Mouse (Mus musculus): ENCODE results near the gene Igsf3.
"Not testable (repeated sequence)": the region's sequence is repeated elsewhere in the genome, so short reads cannot be mapped to it uniquely, and the experiment has no call there.

Gene Igsf3

DNA sequence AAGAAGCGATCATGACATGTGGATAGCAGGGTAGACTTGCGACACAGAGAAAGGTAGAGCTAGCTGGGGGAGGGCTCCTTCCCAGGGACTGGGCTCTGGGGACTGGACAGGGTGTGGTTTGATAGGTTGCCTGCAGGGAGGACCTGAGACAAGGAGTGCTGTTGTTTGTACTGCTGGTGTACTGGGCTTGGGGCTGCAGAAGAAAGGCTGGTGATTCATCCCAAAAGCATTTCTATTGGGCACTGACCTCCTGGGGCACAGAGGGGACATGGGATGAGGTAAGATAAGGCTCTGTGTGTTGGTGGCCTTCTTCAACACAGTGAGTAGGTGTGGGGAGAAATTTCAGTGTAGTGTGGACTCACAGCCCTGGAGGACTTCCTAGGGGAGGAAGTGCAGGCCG is 29.2 kb downstream of the Igsf3 start:
- DNase-seq = no peak

DNA sequence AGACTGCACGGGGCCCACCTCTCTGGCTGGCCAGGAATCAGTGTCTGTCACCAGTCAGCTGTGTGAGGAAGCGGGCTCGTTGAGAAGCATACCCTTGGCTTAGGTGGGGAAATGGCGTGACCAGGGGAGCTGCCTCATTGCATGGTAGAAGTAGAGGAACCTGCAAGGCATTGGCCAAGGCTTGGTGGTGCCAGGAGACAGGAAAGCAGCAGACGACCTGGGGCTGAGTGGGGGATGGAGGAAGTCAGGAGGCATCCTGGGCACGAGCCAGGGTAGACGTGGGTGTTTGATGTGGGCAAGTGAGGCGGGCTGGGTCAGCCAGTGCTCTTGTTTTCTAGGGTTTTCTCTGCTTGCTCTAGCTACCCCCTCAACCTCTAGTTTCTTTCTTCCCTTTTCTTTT is 30.7 kb downstream of the Igsf3 start:
- no peak for DNase-seq

DNA sequence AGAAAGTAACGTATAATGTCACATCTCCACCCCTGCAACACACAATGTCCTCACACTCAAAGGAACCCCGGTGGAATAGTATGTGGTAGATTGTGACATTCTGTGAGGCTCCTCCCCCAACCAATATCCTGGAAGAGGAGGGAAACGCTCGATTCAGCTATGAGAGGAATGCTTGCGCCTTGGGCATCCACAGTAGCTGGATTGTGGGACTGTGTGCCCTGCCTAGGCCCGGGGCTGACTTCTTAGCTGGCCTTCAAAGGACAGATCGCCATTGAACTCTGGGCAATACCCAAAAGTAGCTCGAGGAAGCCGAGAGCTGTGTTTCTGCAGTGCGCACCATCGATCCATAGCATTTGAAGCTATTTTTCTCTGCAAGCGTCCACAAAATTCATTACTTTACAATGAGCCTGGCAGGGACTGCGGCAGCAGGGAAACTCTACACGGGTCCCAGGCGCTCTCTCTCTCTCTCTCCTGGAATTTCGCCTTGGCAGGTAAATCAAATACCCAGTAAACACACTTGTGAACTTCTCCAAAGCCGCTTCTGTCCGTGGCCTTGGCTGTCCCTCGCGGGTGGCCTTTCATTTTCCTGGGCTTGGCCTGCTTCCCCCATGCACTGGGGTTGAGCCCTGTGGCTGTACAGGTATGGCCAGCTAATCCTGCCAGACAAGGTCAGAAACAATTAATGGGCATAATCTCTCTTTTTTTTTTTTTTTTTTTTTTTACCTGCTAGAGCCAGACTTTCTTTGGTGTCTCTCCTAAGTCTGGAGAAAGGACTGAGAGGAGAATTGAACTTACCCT is 32.3 kb downstream of the Igsf3 start:
- no peak for DNase-seq

DNA sequence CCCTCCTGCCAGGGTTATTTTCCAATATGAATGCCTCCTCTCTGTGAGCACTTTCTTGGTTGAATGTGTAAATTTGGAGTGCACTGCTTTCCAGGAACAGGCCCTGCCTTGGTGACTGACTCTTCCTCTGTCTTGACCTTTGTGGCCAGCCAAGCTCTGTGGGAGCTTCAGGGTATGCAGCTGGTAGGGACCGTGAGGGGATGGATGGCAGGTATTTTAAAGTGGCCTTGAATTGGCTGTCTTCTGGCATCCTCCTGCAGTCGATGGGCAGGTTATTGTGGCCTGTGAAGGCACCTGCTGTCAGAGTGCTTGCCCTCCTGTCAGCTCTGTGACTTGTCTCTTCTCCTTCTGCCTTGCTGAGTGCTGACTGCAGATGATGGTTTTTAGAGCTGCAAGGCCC is 33.3 kb downstream of the Igsf3 start:
- no peak for DNase-seq

DNA sequence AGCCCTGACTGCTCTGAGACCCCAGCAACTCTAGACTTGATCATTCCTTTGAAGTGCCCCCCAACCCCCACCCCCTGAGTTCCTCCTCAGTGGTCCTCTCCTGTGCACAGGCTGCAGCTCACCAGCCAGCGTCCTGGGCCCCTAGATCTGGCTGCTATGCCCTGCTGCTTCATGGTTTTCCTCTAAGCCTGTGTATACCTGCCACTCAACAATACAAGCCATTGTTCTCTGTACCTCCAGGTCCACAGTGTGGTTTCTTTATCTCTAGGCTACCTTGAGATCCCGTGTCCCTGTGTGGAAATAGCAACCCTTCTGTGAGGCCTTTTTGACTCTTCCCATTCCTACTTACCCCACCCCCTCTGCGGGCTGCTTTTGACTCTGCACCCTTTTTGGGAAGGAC is 33.9 kb downstream of the Igsf3 start:
- DNase-seq = no peak

DNA sequence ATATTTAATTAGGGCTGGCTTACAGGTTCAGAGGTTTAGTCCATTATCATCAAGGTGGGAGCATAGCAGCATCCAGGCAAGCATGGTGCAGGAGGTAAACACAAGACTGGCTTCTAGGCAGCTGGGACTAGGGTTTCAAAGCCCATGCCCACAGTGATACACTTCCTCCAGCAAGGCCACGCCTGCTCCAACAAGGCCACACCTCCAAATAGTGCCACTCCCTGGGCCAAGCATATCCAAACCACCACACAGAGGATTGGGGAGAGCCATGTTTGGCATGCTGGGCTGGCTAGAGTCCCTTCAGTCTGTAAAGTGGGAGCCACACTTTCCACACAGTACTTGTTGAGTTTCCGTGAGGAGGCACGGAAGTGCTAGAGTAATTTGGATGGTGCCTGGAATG is 34.7 kb downstream of the Igsf3 start:
- DNase-seq = no peak

DNA sequence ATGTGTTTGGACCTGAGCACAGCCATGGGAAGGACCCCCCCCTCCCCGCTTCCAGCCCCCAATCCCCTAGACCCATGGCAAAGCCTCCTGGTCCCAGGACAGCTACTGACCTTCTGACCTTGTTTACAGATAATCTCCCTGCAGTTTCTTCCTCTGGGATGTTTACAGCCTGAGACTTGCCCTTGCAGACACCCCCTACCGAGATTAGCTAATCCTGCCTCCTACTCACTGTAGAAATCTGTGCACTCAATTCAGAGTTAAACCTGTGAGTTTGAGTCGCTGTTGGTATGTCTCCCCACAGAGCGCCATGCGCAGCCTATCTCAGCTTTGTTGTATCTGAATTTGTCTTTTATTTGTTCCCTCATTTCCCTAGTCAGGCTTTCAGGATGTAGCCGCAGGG is 35.2 kb downstream of the Igsf3 start:
- DNase-seq = no peak

DNA sequence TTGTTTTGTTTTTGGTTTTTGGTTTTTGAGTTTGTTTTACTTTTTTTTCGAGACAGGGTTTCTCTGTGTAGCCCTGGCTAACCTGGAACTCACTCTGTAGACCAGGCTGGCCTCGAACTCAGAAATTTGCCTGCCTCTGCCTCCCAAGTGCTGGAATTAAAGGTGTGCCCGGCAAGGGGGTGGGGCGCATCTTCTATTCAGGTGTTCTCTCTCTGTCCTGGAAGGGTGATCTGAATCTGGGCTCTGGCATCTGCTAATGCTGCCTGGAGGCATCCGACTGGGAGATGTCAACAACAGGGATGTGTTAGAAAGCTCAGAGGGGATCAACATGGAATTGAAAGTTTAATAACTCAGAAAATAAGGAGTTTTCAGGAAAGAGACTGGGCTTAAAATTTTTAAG is 36.1 kb downstream of the Igsf3 start:
- DNase-seq = not testable (repeated sequence)

DNA sequence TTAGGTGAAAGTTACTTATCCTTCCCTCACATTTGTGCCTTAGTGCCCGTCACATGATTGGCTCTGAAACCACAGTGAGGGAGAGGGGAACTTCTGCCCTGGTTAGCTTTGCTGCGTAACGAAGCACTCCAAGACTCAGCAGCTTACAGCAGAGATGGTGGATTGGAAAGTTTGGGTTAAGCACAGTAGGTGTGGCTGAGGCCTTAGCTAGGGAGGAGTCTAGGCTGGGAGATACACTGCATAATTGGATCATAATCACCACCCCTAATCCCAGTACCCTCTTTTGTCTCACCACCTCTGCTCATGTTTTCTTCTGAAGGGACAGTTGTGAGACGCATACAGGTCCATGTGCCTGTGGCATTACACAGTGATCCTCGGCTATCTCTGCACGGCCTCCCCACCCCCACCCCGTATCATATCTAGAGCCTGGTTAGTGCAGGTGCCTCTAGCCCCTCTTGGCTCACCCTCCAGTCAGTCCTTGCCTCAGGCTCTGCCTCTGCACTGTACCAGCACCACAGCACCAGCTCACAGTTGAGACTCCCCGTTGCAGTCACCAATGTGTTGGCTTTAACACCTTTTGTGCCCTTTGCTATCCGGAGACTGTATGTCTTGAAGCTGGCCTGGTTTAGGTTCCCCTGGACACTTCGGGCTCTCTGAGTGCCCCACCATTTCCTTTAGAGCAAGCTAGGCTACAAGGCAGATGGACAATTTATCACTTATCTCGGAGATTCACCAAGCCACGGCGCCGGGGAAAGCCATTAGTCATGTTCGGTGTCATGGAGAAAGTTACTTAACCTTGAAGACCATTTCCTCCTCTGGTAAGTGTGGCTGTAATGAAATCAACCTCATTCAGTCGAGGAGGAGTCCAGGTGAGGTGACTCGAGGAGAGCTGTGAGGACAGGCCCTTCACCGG is 42.1 kb downstream of the Igsf3 start:
- no peak for DNase-seq

DNA sequence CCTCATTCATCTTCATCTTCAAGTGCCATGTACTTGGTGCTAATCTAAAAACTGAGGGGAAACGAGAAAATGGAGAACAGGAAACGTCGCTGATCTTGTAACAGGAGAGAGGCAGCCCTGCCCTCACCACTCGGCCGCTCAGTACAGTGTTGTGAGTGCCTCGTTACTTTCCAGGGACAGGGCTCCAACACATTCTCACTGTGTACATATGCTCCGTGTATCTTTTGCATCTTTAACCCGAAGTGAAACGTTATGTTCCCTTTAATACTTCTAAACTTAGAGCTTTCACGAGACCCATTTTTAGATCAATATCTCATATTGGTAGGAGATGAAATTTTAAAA is 42.7 kb downstream of the Igsf3 start:
- no peak for DNase-seq

DNA sequence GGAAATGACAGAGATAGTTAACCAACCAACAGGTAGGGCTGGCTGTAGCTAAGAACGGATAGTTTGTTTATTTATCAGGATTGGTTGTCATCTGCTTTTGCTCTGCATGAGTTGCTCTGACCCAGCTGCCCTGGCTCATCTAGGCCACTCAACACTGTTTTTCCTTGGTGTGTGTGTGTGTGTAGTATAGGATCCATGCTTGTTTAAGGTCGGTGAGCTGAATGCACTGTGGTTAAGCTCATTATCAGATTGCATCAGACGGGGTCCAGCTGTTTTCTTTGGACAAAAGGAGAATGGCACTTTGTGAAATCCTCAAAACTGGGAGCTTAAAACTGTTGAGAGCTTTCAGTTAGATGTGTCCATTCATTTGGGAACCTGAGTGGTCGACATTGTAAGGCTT is 46.3 kb downstream of the Igsf3 start:
- DNase-seq = no peak

DNA sequence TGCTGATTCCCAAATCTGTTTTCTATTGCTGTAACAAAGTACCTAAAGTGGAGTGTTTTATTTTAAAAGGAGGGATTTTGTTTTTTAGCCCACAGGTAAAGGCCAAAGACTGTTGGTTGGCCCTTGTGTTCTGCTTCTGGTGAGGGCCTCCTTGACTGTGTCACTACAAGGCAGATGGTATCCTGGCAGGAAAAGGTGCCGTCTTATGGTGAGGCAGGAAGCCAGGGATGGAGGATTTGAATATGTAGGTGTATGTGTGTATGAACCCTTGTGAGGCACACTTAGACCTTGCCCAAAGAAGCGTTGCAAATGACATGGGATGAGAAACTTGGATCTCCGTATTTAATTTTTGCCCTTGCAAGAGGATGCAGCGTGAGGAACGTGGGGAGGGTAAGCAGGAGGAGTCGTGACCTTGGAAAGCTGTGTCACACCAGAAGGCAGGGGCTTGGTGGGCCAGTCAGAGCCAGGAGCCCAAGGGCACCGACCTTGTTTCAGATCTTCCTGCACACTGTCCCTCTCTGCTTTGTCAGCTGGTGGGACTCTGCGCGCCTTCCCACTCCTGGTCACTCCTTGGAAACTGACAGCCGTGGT is 47.5 kb downstream of the Igsf3 start:
- no peak for DNase-seq

DNA sequence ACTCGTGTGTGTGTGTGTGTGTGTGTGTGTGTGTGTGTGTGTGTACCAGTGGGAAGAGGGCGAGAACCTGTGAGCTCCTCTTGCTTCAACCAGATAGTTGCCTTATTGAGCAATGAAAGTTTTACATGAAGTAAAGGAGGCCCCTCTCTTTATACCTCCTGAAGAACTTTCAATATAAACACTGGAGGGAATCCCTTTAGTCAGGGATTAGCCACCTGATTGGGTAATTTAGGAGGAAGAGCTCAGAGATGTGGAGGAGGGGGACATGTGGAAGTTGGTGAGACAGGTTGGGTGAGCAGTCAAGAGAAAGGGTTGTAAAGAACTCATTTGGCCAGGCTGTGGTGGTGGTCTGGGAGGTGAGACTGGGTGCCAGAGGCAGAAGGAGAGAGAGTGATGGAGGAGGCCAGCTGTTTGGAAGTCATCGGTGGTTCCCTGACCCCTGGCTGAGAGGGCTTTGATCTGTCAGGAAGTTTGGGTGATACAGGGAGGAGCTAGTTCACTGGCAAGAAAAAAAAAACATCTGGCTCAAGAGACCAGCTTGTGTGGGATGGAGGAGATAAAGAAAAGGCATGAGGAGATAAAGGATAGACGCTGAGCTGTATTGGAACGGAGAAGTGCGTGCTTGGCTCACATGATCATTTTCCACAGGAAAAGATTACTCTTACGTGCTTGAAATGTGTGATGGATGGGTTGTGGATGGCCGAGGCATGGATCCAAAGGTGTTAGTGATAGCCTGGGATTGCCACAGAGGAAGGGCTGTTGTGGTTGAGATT is 53.3 kb downstream of the Igsf3 start:
- DNase-seq = no peak

DNA sequence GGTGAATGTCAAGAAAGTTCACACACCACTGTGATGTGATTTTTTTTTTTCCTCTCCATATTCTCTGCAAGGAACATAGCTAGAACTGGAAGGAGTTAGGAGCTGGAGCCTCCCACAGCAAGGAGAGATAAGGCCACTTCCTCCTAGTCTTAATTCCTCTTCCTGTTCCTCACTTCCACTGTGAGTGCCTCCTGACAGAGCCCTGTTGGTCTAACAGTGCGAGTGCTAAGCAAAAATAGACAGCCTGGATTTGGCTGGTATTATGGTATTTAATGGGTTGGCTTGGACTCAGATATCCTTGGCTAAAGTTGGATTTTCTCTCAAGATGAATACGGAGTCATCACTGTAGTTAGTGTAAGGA is 53.9 kb downstream of the Igsf3 start:
- DNase-seq = no peak

DNA sequence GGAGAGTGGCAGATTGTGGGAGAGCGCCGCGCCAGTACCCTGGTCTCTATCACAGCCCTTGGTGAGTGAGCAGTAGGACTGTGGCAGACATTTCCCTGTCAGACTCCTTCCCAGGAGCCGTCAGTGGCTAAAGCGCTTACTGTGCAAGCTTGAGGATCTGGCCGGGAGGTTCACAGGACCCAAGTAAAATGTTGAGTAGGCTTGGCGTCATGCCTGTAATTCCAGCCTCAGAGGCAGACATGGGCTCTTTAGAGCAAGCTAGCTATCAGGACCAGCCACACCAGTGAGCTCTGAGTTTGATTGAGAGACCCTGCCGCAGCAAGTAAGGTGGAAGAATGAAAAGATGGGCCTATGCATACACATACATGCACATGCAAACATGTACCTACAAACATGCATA is 58.8 kb downstream of the Igsf3 start:
- no peak for DNase-seq

DNA sequence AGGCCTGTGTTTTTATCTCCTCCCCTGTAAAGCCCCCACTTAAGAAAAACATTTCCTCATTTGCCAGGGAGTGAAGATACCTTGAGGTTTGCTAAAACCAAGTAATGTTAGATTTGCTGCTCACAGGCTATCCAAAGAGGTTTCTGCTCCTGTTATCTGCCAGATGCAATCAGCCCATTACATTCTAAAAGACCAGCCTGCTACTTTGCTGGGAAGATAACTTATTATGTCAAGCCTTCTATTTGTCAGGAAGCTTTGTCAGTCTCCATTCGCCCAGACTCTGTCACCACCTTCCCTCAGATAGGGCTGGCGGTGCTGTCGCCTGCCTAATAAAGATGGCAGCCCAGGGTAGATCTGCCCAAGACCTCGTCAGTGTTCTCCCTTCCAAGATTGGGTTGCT is 59.6 kb downstream of the Igsf3 start:
- no peak for DNase-seq

DNA sequence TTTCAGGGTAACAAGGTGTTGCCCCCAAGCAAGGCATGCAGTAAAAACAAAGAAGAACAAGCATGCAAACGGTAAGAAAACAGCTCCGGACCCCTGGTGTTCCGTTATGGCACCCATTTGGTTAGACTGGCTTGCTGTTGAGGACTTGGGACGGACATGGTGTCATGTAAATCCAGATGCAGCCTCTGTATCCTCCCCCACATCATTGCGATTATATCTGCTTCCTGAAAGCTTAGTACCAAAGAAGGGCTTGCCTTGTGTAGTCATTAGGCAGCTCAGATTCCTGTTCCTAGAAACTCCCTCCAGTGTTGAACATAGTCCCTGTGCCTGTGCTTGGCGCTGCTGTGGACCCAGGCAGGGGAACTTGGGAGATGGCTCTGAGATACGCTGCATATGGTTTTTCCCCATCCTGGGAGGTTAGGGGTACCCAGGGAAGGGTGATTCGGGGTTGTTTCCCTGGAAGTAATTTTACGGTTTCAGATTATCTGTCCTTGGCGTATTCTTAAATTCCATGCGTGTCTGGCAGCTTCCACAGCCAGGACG is 60.2 kb downstream of the Igsf3 start:
- DNase-seq = no peak

DNA sequence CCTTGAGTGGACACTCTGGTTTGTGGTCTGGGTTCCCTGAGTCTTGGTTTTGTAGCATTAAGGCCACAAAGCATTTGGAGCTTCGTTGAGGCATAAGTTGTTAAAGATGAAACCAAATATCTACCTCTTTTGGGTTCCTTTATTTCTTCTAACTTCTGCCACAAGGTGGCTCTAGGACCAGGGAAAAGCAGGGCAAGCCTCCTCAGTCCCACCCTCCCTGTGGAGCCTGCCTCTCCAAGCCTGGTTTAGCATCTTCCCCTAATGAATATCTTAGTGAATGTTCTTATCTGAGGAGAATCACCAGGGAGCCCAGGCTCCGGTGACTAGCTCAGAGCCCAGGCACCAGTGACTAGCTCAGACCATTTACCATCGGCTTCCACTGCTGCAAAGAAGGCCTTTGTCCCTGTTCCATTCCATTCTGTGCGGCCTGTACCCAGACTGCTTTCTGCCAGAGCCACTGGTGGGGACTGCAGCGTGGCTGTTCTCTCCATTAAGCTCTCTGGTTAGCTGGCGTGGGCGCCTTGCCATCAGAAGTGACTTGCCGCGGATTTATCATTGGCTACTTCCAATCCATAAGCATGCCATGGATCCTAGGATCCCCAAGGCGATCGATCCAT is 66.5 kb downstream of the Igsf3 start:
- DNase-seq = peak; percentile 31

DNA sequence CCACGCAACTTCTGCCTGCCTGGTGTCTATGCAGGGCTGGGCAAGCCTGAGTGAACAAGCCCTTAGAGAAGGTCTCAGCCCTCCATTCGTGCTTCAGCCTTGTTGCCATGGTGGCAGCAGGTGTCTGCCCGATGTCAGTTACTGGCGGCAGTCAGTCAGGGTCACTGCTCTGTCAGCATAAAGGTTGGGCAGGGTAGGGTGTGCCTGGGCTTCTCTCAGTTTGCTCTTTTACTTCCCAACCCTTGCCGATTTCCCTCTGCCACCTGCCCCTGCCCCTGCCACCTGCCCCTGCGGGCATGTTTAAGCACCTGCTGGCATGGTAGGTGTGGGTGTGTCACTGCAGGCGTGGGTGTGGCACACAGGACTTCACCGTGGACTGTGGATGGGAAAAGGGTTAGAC is 67.6 kb downstream of the Igsf3 start:
- no peak for DNase-seq

DNA sequence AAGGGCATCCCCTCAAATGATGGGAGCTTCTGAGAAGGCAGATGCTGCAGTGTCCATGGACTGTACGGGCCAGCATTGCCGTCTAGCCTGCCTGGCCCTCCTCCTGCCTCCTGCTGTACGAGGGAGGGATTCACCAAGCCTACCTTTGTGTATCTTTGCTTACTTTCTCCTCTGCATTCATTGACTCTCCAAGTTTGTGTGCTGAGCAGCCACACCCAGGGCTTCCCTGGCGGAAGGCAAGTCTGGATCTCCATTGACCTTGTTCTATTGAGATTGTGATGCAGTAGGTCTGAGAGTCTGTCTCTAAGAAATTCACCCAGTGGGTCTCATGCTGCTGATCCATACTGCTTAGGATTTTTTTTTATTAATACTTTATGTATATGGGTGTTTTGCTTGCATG is 70.4 kb downstream of the Igsf3 start:
- DNase-seq = no peak

DNA sequence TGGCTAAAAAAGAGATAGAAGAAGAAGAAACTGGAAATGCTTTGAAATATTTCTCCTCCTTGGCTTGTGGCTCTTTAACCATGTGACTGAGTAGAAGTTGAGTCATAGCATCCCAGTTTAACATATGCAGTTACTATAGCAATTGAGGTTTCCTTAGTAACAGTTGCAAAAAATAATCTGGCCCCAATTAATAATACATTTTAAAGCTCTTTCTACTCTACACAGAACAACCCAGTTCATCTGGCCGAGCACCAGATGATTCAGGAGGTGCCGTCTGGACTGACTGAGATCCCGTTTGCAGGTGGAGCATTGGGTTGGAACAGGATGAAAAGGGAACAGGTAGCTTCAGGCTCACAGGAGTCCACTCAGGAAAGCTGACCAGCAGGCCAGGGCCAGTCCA is 71.9 kb downstream of the Igsf3 start:
- DNase-seq = no peak

DNA sequence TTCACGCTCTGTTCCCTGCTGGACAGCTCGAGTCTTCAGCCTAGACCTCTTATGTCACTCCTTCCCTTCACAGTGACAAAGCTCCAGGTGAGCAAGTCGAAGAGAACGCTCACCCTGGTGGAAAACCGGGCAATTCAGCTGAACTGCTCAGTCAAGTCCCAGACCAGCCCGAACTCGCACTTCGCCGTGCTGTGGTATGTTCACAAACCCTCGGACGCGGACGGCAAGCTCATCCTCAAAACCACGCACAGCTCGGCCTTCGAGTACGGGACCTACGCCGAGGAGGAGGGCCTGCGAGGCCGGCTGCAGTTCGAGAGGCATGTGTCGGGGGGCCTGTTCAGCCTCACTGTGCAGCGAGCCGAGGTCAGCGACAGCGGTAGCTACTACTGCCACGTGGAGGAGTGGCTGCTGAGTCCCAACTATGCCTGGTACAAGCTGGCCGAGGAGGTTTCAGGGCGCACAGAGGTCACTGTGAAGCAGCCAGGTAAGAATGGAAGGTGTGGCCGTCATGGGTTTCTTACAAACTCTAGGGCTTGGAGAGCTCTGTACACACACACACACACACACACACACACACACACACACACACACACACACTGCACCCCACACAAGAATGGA is 74.0 kb downstream of the Igsf3 start:
- DNase-seq = no peak

Measured in embryo, embryonic 11 days (tissue).